Mouse (Mus musculus): ENCODE results near the gene Kirrel.

The Kirrel gene

DNA sequence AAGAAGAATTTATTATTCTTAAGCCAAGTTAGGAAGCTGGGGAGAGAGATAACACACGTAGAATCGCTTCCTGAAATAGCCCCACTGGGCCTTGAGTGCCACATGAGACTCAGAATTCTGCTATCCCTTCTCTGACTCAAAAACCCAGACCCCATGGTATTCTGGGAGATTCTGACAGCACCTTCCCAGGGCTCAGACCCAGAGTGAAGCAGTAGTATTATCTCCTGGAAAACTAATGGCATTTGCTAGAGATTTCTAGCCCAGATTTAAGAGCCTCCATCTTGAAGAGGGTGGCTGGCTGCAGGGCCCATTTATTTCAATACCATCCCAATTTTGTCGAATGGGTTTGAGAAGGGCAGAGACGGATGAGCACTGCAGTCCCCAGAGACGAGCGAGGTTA is 6.9 kb downstream of the Kirrel start:
- CTCF ChIA-PET: no interaction called here

GRCm38 (mm10) chr3:87165291-87165881 is 9.2 kb downstream of the Kirrel start:
- CTCF ChIA-PET: no interaction called here

GRCm38 (mm10) chr3:87164099-87164815 is 10.3 kb downstream of the Kirrel start:
- CTCF ChIA-PET: no interaction called here

- CTCF ChIA-PET: no interaction called here
Observed at GRCm38 (mm10) chr3:87163116-87163515, 11.4 kb downstream of the Kirrel start.

GRCm38 (mm10) chr3:87162380-87162779 is 12.2 kb downstream of the Kirrel start:
- CTCF ChIA-PET: no interaction called here

DNA sequence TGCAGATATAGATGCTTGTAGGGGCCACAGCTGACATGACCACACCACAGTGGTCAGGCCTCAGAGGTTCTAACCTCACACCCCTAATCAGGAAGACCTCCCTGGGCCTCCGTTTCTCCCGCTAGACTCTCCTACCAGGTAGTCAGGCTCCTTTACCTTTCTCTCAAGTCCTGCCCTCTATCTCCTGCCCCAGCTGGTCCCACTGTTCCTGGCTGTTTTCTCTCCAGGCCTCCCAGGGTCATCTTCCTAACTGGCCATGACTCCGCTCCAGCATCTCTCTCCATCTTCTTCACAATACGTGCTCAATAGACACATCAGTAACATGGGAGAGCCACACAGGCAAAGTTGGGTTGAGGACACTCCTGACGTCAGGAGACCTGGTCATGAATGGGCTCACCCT is 12.9 kb downstream of the Kirrel start:
- CTCF ChIA-PET: no interaction called here

- CTCF ChIA-PET: no interaction called here
Observed at GRCm38 (mm10) chr3:87160819-87161509, 13.6 kb downstream of the Kirrel start.

GRCm38 (mm10) chr3:87159190-87159589 is 15.4 kb downstream of the Kirrel start:
- CTCF ChIA-PET: no interaction called here

GRCm38 (mm10) chr3:87157767-87158291 is 16.7 kb downstream of the Kirrel start:
- CTCF ChIA-PET: no interaction called here

DNA sequence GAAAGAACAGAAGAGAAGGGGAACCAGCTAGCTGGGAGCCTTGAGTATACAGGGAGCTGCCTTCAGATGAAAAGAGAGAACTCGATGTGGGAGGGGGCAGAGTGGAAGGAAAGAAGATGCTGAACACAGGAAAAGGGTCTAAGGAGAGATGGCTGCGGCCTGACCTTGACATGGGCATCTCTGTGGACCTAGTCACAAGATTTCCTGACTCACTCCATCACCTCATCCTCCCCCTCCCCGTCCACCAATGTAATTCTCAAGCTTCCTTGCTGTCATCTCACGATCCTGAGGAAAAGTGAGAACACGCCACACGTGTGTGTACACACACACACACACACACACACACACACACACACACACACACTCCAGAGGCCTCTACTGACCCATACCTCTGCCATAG is 17.2 kb downstream of the Kirrel start:
- CTCF ChIA-PET: no interaction called here

DNA sequence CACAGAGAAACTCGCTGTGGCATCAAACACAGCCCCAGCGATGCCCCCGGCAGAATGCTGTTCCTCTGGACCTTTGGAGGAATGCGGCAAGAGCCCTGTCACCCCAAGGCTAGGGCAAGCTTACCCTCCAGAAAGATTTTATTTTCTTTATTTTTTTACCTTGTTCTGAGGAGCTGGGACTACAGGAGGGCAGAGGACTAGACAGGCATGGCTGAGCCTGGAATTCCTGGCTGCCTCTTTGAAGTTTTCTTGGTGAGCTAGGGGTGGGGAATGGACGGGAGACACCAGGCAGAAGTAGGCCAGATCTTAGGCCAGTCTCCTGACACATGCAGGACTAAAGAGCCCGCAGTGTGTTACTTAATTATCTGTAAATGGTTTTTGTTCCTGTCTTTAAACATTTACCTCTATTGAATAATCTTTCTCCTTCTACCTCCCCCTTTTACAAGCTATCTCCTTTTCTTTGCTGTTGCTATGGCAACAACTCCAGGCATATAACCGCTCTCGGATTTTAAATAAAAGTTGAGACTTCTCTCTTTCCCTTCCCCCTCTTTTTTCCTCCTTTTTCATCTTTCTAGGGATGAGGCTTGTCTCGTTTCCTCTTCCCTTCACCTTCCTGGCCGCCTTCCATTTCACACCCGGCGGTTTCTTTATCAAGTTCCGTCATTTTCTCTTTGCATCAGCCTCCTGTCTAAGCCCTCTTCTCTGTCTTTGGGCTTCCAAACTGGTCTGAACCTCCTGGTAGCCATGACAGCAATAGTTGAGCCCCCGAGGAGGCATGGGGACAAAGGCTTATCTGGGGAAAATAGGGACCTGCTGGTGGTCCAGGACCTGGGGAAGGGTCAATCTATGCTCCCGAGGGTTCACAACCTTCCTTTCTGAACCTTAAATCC is 19.9 kb downstream of the Kirrel start:
- CTCF ChIA-PET: no interaction called here

GRCm38 (mm10) chr3:87153038-87153437 is 21.5 kb downstream of the Kirrel start:
- CTCF ChIA-PET: interaction anchor here (0.7 kb wide), 1 partner anchor 340 kb away, joined by 3 read pairs; no protein-coding TSS in a partner anchor

DNA sequence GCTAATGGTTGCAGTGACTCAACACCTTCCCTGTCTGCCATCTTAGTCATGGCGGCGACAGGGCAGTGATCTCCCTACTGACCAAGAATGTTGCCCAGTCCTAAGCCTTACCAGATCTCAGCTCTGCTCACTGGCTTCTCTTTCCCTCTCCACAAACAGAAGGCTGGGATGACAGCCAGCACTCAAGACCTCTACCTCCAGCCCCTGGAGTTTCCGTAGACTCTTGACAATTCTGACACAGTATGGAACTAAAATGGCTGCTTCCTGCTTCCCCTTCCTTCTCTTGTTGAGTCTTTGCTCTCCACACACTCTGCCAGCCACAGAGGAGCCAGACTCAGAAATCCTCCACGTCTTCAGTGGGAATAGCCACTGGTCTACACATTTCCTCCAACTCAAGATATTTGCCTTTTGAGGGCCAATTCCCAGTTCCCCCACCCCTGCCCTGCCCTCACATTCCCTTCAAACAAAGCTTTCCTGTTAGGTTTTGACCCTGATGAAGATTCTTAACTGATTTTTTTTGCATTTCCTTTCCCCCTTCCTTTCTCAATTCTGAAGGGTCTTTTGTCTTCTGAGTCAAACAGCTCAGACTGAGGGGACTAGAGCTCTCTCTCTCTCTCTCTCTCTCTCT is 22.3 kb downstream of the Kirrel start:
- CTCF ChIA-PET: no interaction called here

DNA sequence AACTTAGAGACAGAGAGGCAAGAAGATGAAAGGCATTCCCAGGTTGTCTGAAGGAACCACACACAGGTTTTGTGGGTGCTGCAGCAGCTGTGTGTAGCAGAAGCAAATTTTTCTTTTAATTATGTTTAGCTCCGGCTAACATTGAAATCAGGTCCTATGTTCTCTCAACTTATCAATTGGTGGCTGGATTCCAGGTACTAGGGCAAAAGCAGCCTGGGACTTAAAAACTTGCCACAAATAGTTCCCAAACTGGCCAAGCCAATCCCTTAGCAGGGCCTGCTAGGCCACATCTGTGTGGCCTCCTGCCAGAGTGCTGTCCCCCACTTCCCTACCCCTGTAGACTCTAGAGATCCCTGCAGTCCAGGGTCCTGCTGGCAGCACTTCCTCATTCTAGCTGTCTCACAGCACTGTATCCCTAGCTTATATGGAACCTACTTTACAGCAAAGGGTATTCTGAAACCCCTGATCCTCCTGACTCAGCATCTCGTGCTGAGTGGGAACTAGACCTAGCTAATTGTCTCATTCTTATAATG is 23.2 kb downstream of the Kirrel start:
- CTCF ChIA-PET: no interaction called here

GRCm38 (mm10) chr3:87150689-87151244 is 23.8 kb downstream of the Kirrel start:
- CTCF ChIA-PET: no interaction called here

DNA sequence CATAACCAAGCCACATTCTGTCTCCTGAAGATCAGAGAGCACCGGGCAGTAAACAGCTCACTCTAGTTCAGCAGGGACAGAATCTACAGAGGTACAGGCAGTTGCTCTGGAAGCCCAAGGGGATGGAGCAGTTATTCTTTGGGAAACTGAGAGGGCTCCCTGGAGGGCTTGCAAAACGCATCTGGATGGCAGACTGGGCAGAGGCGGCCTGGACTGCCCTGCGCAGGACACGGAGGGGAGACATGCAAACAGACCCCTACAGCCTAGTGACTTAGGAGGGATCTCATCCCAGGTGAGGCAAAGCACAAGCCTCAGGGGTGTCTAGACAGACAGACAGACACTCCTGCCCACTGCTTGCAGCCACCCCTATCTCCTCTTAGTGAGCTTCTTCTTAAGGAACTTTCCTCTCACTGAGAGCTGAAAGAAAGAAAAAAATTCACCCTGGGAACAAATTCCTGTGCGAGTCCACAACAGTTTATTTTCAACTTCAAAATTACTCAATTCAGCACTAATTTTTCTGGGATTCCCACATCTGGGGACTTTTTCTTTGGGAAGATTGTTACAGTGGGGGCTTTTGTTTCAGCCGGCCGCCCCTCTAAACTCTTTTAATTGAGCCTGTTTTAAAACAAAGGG is 24.4 kb downstream of the Kirrel start:
- CTCF ChIA-PET: no interaction called here

DNA sequence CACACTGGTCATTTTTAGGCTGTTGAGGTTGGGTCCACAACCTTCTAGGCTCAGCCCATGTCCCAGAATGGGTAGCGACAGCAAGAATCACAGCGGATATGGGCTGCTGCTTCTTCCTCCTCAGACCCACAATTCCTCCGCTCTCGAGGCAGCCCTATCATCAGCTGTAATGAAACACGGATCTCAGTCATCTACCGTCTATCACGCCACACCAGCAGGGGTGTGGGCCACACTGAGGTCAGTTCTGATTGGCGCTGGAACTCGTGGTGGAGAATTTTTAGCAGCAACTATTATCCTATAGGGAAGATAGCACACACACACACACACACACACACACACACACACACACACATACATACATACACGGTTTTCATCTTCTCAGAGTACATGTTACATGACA is 25.1 kb downstream of the Kirrel start:
- CTCF ChIA-PET: no interaction called here

- CTCF ChIA-PET: no interaction called here
Observed at GRCm38 (mm10) chr3:87144476-87145240, 29.9 kb downstream of the Kirrel start.

DNA sequence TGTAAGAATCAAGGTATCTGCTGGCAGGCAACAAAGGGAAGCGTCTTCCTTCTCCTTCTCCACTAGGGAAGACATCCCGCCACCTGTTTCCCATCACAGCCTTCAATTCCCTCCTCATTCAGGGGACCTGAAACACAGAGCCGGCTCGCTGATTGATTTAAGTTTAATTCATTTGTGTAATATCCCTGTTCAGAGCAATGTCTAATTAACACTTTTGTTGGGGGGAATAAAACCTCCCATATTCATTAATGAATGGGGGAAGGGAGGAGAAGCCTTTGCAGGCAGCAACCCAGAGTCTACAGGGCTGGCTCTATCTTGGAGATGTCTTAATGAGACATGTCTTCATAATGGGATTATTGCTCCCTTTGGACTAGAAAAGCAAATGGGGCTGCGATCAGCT is 34.3 kb downstream of the Kirrel start:
- CTCF ChIA-PET: no interaction called here

- CTCF ChIA-PET: no interaction called here
Observed at GRCm38 (mm10) chr3:87136782-87137181, 37.8 kb downstream of the Kirrel start.

Data from spleen, embryonic (tissue).